Mouse (Mus musculus): ENCODE measurements around the gene Greb1. TPM values are rescaled to one million over a fixed set of nuclear protein-coding genes. Genes with fewer than 3 reads are reported as not detected.
A peak's percentile ranks its signal among the peaks of the same experiment; 100 is the strongest.

The Greb1 gene
- polyA plus RNA-seq, 1 experiment from 2014 or later, result 16.9 TPM

DNA sequence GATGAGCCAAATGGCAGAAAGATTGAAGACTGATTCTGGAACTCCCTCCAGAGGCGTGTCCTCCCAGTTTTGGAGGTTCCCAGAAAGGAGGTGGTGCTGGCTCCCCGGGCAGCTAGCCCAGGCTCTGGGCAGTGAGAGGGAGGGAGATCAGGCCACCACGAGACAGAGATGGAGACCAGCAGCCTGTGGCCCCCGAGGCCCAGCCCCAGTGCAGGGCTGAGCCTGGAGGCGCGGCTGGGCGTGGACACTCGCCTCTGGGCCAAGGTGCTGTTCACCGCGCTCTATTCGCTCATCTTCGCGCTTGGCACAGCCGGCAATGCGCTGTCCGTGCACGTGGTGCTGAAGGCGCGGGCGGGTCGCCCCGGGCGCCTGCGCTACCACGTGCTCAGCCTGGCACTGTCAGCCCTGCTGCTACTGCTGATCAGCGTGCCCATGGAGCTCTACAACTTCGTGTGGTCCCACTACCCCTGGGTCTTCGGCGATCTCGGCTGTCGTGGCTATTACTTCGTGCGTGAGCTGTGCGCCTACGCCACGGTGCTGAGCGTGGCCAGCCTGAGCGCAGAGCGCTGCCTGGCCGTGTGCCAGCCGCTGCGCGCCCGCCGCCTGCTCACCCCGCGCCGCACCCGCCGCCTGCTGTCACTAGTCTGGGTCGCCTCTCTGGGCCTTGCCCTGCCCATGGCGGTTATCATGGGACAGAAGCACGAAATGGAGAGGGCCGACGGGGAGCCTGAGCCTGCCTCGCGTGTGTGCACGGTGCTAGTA, 147.2 kb downstream of the Greb1 start, which contains the start of gene Ntsr2:
Ntsr2 (plus strand) TSS at position 51 of the 762 bp plus-strand sequence.
- H3K9me3 ChIP-seq (replicated peaks), result no peaks in the 10 kb centered on the region
- H3K27ac ChIP-seq, result no peak within 1 kb of the TSS
- H3K36me3 ChIP-seq, result no peaks in the 10 kb centered on the region
- H3K4me1 ChIP-seq, result peaks cover 6% of the 10 kb centered on the region
- H3K27me3 ChIP-seq (ENCODE audit: low read depth, poor library complexity, severe bottlenecking), result peaks cover 47% of the 10 kb centered on the region
- DNase-seq (ENCODE audit: low spot score), result peak; percentile 82
- 6% methylated on average over 58 of the region's 58 CpGs for WGBS
- peak within 1 kb of the TSS; percentile 18 for H3K4me3 ChIP-seq

DNA sequence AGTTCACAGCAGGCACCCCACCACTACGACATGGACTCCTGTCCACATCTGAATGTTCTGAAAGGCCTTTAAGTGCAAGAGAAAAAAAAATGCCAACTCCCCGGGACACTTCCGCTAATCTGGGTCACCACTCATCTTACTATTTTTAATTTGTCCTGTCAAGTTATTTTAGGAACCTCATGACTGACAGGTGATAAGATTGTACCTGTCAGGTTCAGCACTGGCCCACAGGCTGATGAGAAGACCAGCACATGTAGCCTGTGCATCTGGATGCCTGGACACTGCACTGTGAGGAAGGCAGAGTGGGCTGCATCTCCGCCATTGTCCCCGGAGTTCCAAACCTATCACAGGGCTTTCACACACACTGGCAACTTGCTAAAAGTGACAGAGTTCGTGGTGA, 150.9 kb downstream of the Greb1 start:
- H3K4me3 ChIP-seq, result no peak overlapping the region
- peaks cover 7% of the 10 kb centered on the region for H3K4me1 ChIP-seq
- no peaks in the 10 kb centered on the region for H3K9me3 ChIP-seq (replicated peaks)
- no peak overlapping the region for H3K27ac ChIP-seq
- H3K36me3 ChIP-seq, result no peaks in the 10 kb centered on the region
- 85% methylated on average over 6 of the region's 6 CpGs for WGBS
- no peak for DNase-seq (ENCODE audit: low spot score)
- peaks cover 35% of the 10 kb centered on the region for H3K27me3 ChIP-seq (ENCODE audit: low read depth, poor library complexity, severe bottlenecking)

DNA sequence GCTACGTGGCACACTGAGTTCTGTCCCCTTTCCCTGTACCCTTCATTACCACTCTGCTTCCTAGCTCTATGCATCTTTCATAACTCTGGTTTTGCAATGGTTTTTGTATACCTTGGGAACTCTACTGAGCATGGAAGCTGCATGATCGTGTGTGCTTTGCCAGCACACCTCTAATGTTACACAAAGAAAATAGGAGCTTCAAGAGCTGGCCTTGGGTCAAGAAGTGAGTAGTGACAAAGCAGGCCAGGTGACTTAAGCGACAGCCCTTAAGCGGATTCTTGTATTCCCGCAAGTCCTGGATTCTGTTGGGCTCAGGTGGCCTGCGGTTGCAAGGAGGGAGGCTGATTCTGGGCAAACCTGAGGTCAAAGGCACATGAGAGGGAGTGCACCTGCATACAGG, 152.4 kb downstream of the Greb1 start:
- Histone ChIP-seq H3K27me3 (ENCODE audit: low read depth, poor library complexity, severe bottlenecking) (peaks cover 20% of the 10 kb centered on the region), H3K27ac (no peak overlapping the region), H3K4me3 (no peak overlapping the region), H3K36me3 (no peaks in the 10 kb centered on the region), H3K9me3 (replicated peaks) (no peaks in the 10 kb centered on the region), H3K4me1 (peaks cover 5% of the 10 kb centered on the region; the same call in 1 of the 2 replicates)
- no peak for DNase-seq (ENCODE audit: low spot score)
- 88% methylated on average over 6 of the region's 6 CpGs for WGBS

DNA sequence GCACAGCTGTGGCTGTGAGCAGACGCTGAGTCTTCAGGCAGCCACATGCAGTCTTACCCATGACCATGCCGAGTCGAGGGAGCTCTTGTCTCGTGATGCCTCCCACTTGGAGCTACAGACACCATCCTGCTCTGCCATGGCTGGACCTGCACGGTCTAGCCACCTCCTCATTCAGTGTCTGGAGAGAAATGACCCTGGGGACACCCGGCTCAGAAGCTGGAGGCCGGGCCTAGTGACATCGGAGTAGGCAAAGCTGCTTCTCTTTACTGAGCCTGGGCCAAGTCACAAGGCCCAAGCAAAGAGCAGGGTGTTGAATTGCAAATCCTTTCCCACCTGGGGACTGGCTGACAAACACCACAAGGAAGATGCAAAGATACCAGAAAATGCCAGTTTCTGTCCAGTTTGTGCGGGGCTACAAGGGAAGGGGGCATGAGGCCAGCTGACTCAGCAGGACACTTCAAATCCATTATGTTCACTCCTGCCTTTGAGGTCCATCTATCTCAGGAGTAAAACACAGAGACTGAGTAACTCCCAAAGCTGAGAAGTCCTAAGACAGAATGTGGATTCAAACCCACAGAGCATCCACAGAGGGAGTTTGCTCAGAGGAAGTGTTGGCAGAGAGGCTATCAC, 153.8 kb downstream of the Greb1 start:
- H3K9me3 ChIP-seq (replicated peaks), result no peaks in the 10 kb centered on the region
- H3K4me3 ChIP-seq, result no peak overlapping the region
- peaks cover 6% of the 10 kb centered on the region; the same call in 1 of the 2 replicates for H3K27me3 ChIP-seq (ENCODE audit: low read depth, poor library complexity, severe bottlenecking)
- peaks cover 5% of the 10 kb centered on the region; the same call in 1 of the 2 replicates for H3K4me1 ChIP-seq
- no peak overlapping the region for H3K27ac ChIP-seq
- WGBS, result 62% methylated on average over 9 of the region's 9 CpGs
- no peak for DNase-seq (ENCODE audit: low spot score)
- H3K36me3 ChIP-seq, result no peaks in the 10 kb centered on the region

DNA sequence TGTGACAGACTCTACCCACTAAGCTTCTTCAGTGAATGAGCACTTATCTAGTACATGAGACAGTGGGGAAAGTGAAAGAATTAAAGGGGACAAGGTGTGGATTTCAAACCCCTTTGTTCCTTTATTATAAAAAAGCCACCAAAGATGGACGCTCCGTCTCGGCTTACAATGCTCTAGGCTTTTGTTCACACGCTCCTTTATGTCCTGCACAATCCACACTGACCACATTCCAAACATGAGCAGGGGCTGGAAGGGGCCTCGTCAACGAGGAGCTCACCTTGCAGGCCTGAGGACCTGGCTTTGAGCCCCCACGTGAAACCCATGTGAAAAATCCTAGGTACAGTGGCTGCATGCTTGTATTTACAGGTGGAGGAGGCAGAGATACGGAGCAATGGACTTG, 156.0 kb downstream of the Greb1 start:
- H3K4me3 ChIP-seq, result no peak overlapping the region
- no peak overlapping the region for H3K27ac ChIP-seq
- no peaks in the 10 kb centered on the region for H3K27me3 ChIP-seq (ENCODE audit: low read depth, poor library complexity, severe bottlenecking)
- WGBS, result 84% methylated on average over 8 of the region's 8 CpGs
- no peaks in the 10 kb centered on the region for H3K36me3 ChIP-seq
- no peak for DNase-seq (ENCODE audit: low spot score)
- peaks cover 5% of the 10 kb centered on the region; the same call in 1 of the 2 replicates for H3K4me1 ChIP-seq
- H3K9me3 ChIP-seq (replicated peaks), result no peaks in the 10 kb centered on the region

DNA sequence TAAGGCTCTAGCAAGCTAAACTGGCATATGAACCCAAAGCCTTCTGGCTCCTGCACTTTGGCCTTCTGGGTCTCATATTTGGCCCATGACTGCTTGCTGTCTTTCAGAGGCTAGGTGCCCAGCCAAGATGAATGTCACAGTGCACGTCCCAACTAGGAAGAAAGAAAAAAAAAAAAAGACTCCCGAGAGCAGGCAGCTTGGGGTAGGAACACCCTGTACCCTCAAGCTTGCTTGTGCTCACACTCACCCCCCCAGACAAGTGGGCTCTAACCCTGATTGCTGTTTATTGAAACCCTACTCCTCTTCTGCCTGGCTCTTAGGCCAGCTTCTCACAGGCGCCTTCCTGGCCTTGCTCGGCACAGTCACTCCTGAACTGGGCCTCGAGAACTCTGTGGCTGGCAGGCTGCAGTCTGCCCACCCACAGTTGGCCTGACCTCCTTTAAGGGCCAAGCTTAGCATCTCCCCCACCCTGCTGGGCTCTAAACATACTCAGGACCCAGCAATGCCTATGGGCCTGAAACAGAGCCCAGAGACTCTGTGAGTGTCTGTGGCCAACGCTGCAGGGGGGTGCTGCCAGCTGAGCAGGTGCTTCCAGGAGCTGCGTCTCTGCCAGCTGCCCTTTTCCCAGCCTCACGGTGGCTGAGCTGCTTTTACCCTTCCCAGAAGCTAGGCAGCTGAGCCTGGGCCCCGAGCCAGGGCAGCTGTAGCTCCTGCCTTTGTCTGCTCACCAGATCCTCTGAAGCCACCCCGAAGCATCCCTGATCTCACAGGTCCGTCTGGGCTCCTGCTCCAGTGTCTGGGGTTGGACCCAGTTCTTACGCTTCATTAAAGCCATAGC, 157.0 kb downstream of the Greb1 start:
- WGBS, result 71% methylated on average over 12 of the region's 12 CpGs
- H3K4me3 ChIP-seq, result no peak overlapping the region
- no peak for DNase-seq (ENCODE audit: low spot score)
- H3K27ac ChIP-seq, result no peak overlapping the region
- H3K36me3 ChIP-seq, result no peaks in the 10 kb centered on the region
- peaks cover 5% of the 10 kb centered on the region; the same call in 1 of the 2 replicates for H3K4me1 ChIP-seq
- H3K9me3 ChIP-seq (replicated peaks), result no peaks in the 10 kb centered on the region
- no peaks in the 10 kb centered on the region for H3K27me3 ChIP-seq (ENCODE audit: low read depth, poor library complexity, severe bottlenecking)

DNA sequence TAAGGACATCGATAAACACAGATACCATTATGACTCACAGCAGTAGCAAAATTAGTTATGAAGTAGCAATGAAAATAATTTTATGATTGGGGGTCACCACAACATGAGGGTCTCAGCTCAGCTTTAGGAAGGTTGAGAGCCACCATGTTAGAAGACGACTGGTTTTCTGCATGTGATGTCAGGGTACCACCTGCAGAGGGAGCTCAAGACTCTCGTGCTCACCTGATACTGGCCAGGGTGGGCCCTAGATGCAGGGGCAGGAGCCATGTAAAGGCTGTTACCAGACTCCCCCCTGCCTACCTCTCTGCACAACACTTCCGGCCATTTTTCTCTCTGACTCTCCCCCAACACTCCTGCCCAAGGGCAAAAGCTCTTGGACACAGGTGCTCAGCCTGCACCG, 158.7 kb downstream of the Greb1 start:
- no peaks in the 10 kb centered on the region for H3K36me3 ChIP-seq
- no peaks in the 10 kb centered on the region for H3K27me3 ChIP-seq (ENCODE audit: low read depth, poor library complexity, severe bottlenecking)
- no peak overlapping the region for H3K4me3 ChIP-seq
- DNase-seq (ENCODE audit: low spot score), result no peak
- peaks cover 9% of the 10 kb centered on the region; the same call in 1 of the 2 replicates for H3K4me1 ChIP-seq
- WGBS, result 61% methylated on average over 5 of the region's 5 CpGs
- no peak overlapping the region for H3K27ac ChIP-seq
- no peaks in the 10 kb centered on the region for H3K9me3 ChIP-seq (replicated peaks)

DNA sequence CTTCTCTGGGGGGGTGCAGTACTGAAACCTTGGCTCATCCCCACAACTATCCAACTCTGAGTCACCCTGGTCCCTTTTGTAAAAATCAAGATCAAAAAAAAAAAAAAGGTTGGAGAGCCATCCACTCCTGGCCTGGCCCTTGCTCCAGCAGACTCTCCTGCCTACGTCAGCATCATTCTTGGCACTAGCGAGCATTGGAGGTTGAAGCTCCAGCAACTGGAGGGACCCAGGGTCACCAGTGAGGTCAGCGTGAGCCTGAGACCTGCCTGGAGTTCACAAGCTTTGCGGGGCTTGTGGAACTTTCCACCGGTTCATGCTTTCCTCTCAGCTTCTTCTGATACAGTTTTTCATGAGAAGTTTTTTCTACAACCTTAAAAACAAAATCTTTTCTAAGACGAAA, 160.6 kb downstream of the Greb1 start:
- Histone ChIP-seq H3K36me3 (no peaks in the 10 kb centered on the region), H3K4me1 (peaks cover 9% of the 10 kb centered on the region; the same call in 1 of the 2 replicates), H3K9me3 (replicated peaks) (no peaks in the 10 kb centered on the region), H3K27me3 (ENCODE audit: low read depth, poor library complexity, severe bottlenecking) (no peaks in the 10 kb centered on the region), H3K27ac (no peak overlapping the region), H3K4me3 (no peak overlapping the region)
- 88% methylated on average over 6 of the region's 6 CpGs for WGBS
- no peak for DNase-seq (ENCODE audit: low spot score)

DNA sequence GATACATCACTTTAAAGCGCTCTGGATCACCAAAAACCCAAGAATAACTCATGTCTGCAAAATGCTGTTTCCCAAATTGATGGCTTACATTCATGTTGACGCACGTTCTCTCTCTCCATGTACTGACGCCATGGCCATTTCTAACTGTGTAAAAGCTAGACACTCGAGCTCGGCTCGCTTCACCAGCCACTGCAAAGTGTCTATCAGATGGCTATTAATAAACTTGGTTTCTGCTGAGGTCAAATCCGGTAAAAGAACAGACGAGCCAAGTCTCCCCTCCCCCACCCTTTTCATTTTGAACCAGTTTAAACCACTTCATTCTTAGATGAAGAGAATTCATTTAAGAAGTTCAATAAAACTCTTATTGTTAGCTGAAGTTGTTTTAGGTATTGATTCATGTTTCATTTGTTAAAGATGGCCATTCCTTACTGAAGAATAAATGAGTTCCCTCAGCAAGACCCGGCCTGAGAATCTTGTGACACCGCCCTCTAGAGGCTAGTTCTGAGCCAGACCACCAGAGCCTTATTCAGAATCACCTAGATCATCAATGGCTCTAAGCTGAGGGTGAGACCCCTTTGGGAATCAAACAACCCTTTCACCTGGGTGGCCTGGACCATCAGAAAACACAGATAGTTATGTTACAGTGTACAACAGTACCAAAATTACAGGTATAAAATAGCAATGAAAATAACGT, 161.5 kb downstream of the Greb1 start:
- WGBS, result 70% methylated on average over 12 of the region's 12 CpGs
- no peak overlapping the region for H3K4me3 ChIP-seq
- no peak for DNase-seq (ENCODE audit: low spot score)

DNA sequence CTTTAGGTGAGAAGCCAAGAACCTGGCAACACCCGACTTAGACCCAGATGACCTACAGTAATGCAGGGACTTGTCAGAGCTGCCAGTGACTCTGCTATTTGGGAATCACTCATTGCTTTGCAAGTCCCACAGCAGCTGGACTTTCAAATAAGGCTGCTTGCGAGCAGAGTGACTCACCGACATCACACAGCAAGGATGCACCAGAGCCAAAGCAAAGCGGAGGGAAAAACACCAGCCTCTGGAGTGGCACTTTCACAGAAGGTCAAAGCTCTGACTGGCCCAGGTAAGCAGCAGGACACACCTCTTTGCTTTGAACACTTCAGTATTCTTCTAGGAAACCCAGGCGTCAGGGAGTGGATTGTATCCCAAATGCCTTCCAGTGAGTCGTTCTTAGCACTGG, 164.9 kb downstream of the Greb1 start:
- Histone ChIP-seq H3K27me3 (ENCODE audit: low read depth, poor library complexity, severe bottlenecking) (no peaks in the 10 kb centered on the region), H3K4me1 (0 out of 2 replicates have a peak, but pooled peaks cover 5% of the 10 kb centered on the region), H3K36me3 (no peaks in the 10 kb centered on the region), H3K9me3 (replicated peaks) (no peaks in the 10 kb centered on the region), H3K27ac (no peak overlapping the region), H3K4me3 (no peak overlapping the region)
- DNase-seq (ENCODE audit: low spot score), result no peak
- 77% methylated on average over 6 of the region's 6 CpGs for WGBS

More for the DNA sequence above, 161.5 kb downstream of the Greb1 start:
- H3K27ac ChIP-seq, result no peak overlapping the region
- H3K9me3 ChIP-seq (replicated peaks), result no peaks in the 10 kb centered on the region
- no peaks in the 10 kb centered on the region for H3K27me3 ChIP-seq (ENCODE audit: low read depth, poor library complexity, severe bottlenecking)
- H3K4me1 ChIP-seq, result peaks cover 7% of the 10 kb centered on the region; the same call in 1 of the 2 replicates
- H3K36me3 ChIP-seq, result no peaks in the 10 kb centered on the region

DNA sequence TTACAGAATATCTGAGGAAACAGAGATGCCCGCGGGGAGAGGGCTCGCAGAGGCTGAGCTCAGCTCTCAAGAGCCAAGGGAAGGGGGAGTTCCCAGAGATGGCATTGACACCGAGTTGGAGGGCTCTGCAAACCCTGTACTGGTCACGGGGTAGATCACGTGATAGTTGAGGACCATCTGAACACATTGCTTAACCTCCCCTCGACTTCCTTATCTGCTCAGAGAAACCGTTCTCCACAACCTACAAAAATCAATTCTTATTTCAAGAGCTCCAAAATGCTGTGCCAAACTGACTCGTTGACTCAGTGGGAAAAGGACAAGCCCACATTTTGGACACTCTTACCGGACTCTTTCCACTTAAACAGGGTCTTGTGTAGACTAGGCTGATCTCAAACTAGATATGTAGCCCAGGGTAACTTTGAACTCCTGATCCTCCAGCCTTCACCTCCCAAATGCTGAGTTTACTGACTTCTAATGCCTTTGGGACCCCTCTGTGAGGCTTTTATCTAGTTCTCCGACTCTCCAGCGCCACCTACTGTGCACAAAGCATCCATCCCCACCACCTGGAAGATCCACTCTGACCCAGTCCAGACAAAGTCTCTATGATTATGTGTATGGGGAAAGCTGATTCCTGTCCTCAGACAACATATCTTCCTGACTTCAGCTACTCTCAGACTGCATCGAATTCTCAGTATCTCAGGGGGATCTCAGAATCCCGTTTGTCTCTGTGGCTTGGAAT, 166.4 kb downstream of the Greb1 start:
- 0 out of 2 replicates have a peak, but pooled peaks cover 5% of the 10 kb centered on the region for H3K4me1 ChIP-seq
- no peaks in the 10 kb centered on the region for H3K36me3 ChIP-seq
- DNase-seq (ENCODE audit: low spot score), result peak; percentile 60
- H3K27ac ChIP-seq, result no peak overlapping the region
- H3K4me3 ChIP-seq, result no peak overlapping the region
- H3K9me3 ChIP-seq (replicated peaks), result no peaks in the 10 kb centered on the region
- WGBS, result 65% methylated on average over 14 of the region's 14 CpGs
- H3K27me3 ChIP-seq (ENCODE audit: low read depth, poor library complexity, severe bottlenecking), result no peaks in the 10 kb centered on the region

DNA sequence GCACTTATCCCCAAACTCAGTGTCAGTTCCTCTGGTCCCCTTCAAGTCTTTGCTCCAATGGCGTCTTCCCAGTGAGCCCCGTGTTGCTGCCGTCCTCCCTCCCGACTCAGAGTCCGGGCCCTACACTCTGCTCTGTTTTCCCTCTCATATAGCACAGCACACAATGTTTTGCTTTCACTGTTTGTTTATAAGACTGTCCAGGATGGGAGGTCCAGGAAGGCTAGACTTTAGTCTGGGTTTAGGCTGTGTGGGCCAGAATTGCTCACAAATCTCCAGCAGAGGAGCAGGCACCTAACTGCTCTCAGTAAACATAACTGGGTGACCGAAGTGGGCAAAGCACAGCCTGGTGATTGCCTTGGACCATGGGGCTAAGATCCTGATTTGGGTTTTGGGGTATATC, 167.5 kb downstream of the Greb1 start:
- H3K36me3 ChIP-seq, result no peaks in the 10 kb centered on the region
- no peak overlapping the region for H3K4me3 ChIP-seq
- no peaks in the 10 kb centered on the region for H3K27me3 ChIP-seq (ENCODE audit: low read depth, poor library complexity, severe bottlenecking)
- WGBS, result 89% methylated on average over 6 of the region's 6 CpGs
- no peak overlapping the region for H3K27ac ChIP-seq
- no peaks in the 10 kb centered on the region for H3K9me3 ChIP-seq (replicated peaks)
- 0 out of 2 replicates have a peak, but pooled peaks cover 5% of the 10 kb centered on the region for H3K4me1 ChIP-seq
- DNase-seq (ENCODE audit: low spot score), result no peak

All from limb, embryonic 10.5 days (tissue).